Mouse (Mus musculus) cerebellum, adult 2 months (tissue): ENCODE measurements around the gene Aox2.

Source experiments
- CTCF ChIP-seq: fragments of 200-500 bp; IDR thresholded peaks from 2 replicates; pipeline ENCODE4 v1.5.1; 2011; ENCODE audit warnings: low read depth, mild to moderate bottlenecking, control low read depth, low read length, moderate library complexity, borderline replicate concordance; ENCODE audit not compliant: insufficient read depth
- POLR2A ChIP-seq: fragments of 200-500 bp; IDR thresholded peaks from 2 replicates; pipeline ENCODE4 v1.6.1; 2011; ENCODE audit warnings: low read length, control low read depth, borderline replicate concordance; ENCODE audit not compliant: insufficient read depth

GRCm38 (mm10) chr1:58346159-58346558, 68.0 kb downstream of the Aox2 start:
- TF ChIP-seq POLR2A (no peak), CTCF (no peak)
